Mouse (Mus musculus): Measurements from ENCODE around the gene Col23a1.

Col23a1 gene

DNA sequence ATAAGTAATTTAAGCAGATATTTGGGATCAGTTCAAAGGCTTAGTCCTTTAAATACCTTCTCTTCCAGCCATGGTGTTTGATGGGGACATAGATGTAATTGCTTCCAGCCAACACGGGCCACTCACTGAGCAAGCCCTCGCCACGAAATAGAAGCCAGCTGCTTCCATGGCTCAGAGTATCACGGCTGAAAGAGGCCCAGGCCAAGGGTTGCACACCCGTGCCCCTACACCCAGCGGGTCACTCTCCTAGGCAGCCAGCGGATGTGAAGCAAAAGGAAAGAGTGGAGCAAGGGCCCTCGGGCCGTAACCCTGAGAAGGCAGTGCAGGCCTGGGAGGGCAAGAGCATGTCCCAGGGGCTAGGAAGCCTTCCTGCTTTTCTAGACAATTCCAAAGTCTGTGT, 252.7 kb downstream of the Col23a1 start:
- DNase-seq (ENCODE audit: low spot score), result no peak

DNA sequence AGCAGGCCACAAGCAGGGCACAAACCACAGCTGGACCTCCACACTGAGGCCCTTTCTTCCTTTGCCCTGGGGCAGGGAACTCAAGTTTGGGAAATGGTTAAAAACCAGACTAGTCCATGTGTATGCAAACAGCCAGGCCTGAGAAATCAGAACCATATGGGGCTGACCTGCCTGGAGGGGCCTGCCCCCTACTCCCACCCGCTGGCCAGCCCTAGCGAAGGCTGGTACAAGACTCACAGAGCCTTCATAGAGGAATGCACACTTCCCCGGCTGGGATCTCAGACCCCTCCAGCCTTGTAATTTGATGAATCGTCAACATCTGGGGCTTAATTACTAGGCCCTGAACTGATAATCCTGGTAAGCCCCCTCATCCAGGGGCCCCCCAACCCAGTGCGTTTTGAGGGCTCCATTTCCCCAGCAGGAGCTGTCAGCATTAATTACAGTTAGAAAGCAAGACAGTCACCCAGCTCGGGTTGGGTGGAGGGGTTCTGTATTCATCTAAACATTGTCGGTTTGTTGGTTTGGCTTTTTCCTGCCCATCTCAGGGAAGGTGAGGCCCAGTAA, 253.8 kb downstream of the Col23a1 start:
- no peak for DNase-seq (ENCODE audit: low spot score)

DNA sequence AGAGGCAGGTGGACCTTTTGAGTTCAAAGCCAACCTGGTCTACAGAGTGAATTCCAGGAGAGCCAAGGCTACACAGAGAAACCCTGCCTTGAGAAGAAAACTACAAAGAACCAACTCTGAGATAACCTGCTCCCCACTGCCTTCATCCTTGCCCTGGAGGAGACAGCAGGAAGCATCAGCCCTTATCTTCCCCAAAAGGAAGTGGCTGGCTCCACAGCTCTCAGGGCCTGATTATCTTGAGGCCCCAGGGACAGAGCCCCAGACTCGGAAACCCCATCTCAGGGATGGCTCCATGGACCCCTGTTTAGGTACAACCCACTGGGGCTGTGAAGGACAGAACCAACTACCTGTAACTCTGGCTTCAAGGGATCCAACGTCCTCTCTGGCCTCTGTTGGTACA, 254.7 kb downstream of the Col23a1 start:
- no peak for DNase-seq (ENCODE audit: low spot score)

DNA sequence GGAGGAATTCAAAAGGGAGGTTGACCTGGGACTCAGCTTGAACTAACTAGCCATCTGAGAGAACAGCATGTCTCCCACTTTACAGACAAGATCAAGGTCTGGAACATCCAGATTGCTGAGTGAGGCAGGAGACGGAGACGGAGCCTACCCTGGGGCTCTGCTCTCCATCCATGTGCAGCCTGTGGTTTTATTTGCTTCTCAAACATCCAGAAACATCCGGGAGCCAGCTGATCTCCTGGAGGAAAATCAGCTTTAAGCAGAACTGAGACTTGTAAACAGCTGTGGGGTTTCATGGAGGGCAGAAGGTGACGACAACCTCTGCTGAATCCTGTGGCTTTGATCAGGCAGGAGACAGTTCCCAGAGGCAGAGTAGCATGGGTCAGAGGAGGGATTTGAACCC, 256.1 kb downstream of the Col23a1 start:
- no peak for DNase-seq (ENCODE audit: low spot score)

DNA sequence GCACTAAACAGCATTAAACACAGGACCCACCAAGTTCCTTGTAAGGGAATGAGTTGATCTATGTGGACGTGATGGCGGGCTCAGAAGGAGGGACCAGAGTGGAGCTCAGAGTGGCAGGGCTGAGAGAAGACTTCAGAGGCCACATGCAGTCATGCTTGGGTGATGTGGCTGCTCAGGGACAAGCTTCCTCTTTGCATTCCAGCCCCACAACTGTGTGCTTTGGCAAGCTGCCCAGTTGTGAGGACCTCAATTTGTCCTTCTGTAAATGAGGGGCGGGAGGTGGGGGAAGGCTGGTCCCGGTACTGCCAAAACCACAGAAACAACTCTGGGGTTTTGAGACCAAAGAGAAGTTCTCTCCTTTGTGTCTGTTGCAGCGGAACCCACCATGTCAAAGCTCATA, 261.5 kb downstream of the Col23a1 start:
- DNase-seq (ENCODE audit: low spot score), result no peak

DNA sequence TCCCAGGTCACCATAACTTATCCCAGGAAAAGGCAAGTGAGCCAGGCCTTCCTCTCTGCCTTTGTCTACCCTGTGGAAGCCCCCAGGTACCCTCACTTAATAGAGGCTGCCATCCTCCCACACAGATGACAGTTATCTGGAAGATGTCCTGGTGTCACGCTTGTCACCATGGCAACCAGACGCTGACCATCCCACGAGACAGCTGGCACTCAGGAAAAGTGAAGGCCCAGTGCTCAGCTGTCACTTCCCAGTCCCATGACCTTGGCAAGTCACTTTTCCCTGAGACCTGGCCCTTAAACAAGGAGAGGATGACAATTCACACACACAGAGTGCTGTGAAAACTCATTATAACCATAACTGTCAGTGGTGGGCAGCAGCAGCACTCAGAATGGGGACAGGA, 262.4 kb downstream of the Col23a1 start:
- no peak for DNase-seq (ENCODE audit: low spot score)

DNA sequence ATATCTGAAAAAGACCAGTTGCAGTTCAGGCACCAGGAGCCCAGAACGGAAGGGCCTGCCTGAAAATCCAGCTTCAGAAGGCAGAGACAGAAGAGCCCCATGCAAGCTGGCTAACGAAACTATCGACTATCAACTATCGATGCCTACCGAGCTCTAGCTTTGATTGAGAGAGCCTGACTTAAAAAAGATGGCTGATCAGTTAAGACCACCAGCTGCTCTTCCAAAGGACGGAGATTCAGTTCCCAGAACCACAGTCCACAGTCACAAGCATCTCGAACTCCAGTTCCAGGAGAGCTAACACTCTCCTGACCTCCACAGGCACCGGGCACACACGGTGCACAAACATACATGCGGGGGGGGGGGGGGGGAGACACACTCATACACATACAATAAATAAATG, 264.9 kb downstream of the Col23a1 start:
- no peak for DNase-seq (ENCODE audit: low spot score)

DNA sequence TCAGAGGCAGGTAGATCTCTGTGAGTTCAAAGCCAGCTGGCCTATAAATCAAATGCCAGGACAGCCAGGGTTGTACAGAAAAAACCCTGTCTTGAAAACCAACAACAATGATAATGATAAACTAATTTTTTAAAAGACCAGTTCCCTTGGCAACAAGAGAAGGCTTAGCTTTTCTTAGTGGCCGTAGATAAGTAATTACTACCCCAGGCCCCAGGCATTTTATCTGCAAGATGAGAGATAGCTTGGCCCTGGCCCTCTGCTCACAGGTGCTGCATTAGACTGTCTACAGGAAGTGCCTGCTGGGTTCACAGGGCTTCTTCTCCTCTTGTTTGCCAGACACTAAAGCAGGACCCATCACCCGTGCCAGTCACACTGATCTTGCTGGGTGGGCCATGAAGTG, 265.3 kb downstream of the Col23a1 start:
- DNase-seq (ENCODE audit: low spot score), result no peak

DNA sequence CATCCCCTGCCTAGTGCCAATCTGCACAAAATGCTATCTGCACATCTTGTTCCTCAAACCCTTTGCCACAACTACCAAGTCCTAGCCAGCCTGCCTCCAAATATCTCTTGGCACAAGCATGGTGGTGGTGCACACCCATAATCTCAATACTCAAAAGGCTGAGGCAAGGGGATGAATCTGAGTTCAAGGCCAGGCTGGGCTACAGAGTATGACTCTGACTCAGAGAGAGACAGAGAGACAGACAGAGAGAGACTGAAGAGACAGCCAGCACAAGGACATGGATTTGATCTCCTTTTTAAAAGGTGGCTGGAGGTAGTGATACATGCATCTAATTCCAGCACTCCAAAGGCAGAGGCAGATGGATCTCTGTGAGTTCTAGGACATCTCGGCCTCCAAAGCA, 273.6 kb downstream of the Col23a1 start:
- no peak for DNase-seq (ENCODE audit: low spot score)

DNA sequence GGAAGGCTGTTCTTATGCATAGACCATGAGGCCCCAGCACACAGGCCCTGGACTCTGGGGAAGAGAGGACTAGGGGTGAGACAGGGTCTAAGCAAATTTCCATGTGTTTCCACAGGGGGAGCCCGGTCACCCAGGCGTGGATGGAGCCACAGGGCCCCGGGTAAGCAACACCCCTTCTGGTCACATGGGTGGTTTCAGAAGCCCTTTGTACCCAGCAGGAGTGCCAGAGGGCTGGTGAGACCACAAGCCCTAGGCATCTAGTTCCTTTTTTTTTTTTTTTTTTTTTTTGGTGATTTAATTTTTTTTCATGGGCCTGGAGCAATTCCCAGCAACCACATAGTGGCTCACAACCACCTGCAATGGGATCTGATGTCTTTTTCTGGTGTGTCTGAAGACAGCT, 275.3 kb downstream of the Col23a1 start:
- no peak for DNase-seq (ENCODE audit: low spot score)

DNA sequence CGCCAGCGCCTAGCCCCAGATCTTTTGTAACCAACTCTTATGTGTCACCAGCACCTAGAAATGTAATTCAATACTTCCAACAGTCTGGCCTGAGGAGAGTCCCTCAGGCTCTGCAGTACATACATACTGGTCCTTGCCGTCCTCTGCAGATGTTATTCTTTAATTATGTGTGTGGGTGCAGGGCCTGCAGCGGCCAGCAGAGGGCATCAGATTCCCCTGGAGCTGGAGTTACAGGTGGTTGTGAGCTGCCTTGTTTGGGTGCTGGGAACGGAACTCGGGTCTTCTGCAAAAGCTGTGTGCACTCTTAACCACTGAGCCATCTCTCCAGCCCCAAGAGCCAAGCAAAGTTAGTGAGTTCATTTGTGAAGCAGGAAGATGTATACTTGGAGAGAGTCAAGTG, 276.2 kb downstream of the Col23a1 start:
- DNase-seq (ENCODE audit: low spot score), result no peak

DNA sequence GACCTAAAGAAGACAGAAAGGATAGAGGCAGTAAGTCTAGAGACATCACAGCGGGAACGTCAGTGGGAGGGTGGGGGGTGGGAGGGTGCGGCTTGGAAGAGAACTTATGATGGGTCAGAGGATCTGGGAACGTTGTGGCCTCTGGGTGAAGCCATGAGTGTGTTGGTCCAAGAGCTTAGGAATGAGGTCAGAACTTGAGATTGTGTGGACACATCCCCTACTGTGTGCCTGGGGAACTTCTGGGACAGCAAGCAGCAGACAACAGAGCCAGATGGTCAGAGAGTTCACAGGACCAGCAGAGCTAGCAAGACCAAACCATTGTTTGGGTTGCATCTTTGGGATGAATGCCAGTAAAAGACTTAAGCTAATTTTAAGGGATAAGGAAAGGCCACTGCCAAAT, 279.1 kb downstream of the Col23a1 start:
- no peak for DNase-seq (ENCODE audit: low spot score)

DNA sequence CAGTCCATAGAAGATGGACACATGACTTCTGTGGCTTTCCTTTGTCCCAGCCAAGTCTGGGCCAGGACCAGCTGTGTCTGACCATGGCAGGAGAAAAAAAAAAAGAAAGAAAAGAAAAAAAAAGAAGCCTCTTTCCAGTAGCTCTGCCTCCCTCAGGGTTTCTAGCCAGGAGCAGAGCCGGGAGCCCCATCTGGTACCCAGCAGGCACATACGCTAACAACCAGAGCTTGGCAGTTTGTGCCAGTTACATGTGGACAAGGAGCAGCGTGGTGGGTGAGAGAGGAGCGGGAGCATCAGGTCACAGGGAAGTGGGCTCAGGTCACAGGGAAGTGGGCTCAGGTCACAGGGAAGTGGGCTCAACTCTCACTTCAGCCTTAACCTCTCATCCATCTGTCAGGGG, 286.7 kb downstream of the Col23a1 start:
- no peak for DNase-seq (ENCODE audit: low spot score)

DNA sequence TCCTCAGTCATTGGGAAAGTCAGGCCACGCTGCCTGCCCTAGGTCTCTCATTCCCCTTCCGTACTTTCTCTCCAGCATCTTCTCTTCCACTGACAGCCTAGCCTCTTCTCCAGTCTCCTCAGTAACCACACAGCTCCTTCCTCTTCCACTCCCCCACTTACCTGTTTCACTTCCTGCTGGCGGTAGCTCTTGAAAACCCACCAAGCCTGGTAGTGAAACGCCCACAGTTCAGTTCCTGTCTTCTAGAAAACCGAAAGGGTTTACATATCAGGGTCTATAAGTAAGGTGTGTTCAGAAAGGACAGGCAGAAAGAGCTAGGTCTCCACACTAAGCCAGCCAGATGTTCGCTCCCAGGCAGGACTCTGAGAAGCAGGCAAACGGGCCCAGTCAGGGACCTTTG, 287.9 kb downstream of the Col23a1 start:
- no peak for DNase-seq (ENCODE audit: low spot score)

DNA sequence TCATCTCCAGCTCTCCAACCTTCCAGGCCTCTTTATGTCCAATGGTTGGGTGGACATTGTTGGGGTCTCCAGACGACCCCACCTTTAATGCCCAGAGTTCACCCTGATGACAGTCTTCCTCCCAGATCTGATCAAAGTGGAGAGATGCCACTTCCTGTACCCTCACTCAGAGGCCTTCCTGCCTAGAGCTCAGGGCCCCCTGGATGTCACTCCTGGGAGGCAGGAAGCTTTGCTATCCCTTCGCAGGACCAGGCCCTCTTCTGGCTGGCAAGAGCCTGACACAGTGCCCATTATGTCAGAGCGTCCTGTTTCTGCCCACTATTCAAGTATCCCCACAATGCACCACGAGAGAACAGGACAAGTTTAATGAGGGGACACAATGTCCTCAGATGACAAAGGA, 289.3 kb downstream of the Col23a1 start:
- DNase-seq (ENCODE audit: low spot score), result no peak

DNA sequence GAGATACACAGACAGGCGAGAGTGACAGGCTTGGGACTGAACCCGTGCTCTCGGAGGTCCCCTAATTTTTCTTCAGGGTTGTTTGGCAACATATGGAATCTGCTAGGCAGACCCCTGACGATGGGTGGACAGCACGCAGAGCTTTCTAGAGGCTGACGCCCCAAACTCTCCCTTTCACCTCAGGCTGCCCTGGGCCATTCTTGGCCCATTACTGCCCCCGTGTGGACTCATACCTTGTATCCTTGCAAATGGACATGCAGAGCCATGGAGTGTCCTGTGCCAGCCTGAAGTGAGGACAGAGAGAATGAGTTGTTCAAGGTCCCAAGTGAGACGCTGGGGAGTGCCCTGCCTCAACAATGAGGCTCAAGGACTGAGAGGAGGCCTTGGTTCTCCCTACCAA, 293.0 kb downstream of the Col23a1 start:
- no peak for DNase-seq (ENCODE audit: low spot score)

DNA sequence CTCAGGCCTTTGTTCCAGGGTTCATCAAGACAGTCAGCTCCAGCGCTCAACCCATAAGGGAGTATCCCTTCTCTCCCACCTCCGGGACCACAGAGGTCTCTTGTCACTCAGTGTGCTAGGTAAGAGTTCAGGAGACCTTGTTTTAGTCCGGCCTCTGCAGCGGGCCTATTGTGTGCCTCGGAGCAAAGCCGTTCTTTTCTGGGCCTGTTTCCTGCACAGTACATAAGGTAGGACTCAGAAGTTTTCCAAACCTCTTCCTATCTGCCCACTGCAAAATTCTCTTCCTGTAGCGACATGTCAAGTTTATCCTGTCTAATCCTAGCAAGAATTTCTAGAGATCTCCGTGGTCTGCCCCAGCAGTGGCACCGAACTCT, 294.3 kb downstream of the Col23a1 start:
- no peak for DNase-seq (ENCODE audit: low spot score)

DNA sequence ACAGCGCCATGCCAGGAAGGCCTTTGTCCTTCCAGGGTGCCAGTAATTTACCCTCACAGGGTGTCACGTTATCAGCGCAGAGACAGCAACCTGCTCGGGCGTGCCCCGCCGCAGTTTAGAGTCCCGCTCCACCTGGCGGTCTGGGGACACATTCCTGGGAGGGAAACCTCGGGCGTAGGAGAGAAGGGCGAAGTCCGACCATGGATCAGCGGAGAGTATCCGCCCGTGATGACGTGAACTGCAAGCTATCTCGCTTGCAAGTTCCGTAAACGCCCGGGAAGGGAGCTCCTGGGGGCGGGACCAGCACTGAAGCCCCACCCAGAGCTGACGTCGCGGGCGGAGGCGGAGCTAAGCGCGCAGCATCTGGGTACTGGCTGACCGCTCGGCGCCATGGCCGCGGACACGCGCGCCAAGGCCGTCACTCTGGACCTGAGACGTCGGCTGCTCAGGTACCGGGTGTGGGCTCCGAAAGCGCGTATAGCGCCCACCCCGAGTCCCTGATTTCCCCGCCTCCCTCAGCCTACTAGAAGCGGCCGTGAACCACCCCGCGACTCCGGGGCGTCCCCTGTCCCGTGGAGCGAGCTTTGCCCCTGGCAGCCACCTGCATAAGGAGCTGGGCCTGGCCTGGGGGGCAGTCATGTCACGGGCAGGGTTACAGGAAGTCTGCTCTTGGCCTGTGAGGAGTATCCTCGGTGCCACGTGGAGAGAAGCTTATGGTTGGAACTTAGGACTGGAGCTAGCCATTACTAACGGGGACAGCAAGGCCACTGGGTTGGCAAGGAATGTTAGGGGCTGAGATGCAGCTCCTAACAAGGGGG, 294.9 kb downstream of the Col23a1 start, which contains the start of gene Phykpl:
Gene Phykpl, plus strand, starts transcription at position 327 of the 818 bp plus-strand sequence.
- peak; percentile 88 for DNase-seq (ENCODE audit: low spot score)

DNA sequence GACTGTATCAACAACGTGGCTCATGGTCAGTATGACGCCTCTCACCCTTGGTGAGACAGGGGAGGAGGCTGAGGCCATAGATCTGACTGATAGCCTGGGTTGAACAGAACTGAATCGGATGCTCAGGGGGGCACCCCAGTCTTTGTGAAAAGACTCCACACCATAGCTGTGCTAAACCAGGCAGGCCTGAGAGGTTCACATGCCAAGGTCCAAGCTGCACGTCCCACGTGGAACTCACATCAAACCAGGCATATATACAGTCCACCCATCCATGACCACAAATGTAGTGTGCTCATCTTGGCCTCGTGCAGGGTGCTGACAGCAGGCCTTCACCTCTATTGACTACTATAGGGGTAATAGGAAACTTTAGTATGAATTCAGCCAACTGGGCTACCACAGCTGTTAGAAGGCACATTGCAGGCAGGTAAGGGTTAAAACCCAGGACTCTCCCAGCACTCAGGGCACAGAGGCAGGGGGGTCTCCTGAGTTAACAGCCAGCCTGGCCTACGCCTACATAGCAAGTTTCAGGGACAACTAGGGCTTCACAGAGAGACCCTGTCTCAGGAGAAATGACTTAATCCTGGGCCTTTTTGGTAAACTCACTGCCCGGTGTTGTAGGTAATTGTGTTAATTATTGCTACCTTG, 296.0 kb downstream of the Col23a1 start:
- no peak for DNase-seq (ENCODE audit: low spot score)

DNA sequence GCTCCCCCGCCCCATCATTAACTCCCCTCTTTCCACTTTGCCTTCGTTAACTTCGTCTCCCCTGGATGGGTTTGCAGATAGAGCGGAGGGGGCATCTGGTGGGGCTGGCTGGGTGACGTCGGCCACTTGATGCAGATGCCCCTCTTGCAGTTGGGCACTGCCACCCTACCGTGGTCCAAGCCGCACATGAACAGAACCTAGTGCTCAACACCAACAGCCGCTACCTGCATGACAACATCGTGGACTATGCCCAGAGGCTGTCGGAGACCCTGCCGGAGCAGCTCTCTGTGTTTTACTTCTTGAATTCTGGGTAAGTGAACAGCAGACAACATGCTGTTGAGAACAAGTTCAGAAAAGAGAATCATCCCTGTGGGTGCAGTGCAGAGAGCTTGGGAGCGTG, 296.7 kb downstream of the Col23a1 start:
- DNase-seq (ENCODE audit: low spot score), result no peak

DNA sequence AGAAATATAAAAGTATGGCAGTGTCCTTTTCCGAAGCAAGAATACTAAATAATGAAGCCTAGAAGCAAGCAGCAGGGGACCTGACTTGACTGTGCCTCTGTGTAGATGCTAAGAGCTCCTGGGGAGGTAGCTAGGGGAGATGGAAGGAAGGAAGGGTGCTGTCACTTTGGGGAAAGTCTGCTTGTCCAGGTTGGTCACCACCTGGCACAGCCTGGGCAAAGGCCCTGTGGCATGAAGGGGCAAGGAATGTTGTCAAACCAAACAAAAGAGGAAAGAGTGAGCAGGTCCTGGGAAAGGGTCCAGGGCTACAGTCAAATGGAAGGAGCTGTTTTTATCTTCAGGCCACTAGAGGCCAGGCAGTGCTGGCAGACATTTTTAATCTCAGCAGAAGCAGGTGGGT, 297.3 kb downstream of the Col23a1 start:
- DNase-seq (ENCODE audit: low spot score), result no peak

DNA sequence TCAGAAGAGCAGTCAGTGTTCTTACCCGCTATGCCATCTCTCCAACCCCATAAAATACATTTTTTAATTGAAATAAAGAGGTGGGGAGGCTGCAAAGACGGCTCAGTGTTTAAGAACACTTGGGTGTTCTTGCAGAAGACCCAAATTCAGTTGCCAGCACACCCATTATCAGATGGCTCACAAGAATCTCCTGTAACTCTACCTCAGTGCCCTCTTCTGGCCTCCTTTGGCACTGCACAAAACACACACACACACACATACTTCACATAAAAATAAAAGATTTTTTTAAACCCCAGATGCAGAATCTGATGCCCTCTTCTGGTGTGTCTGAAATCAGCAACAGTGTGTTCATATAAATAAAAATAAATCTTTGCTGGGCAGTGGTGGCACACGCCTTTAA, 299.1 kb downstream of the Col23a1 start:
- DNase-seq (ENCODE audit: low spot score), result no peak

DNA sequence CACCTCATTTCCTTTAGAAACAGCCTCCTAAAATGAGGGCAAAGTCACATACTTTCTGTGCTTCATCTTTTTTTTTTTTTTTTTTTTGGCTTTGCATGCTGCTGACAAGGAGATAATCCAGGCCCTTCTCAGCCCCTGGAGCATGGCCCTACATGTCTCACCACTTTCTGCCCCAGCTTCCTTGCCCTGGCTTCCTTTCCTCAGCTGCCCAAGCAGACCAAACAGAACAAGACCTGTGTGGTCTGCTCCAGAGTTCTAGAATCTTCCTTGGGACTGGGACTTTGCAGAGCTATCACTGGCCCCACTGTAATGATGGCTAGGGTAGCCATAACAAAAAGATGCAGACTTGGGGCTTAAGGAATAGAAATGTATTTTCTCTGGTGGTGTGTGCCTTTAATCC, 300.3 kb downstream of the Col23a1 start:
- no peak for DNase-seq (ENCODE audit: low spot score)

DNA sequence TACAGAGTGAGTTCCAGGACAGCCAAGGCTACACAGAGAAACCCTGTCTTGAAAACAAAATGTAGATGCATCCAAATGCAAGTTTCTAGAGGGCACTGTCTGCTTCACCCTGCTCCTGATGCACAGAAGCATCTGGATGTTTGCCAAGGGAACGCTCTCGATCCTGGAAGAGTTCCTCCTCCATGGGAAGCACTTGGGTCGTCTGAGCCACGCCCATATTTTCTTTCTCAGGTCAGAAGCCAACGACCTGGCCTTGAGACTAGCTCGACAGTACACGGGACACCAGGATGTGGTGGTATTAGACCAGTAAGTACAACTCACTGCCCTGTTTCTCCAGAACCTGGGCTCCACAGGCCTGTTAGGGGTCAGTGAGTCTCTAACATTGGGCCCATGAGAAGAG, 301.4 kb downstream of the Col23a1 start:
- no peak for DNase-seq (ENCODE audit: low spot score)
